Mouse (Mus musculus) testis, postnatal 14 days (tissue): Measurements from ENCODE around the gene Cct6b.
A peak's percentile ranks its signal among the peaks of the same experiment; 100 is the strongest.

Experiments used
- DNase-seq: peaks from one replicate; pipeline ENCODE4 v3.0.0; 2021; ENCODE audit warnings: low spot score

Gene Cct6b

DNA sequence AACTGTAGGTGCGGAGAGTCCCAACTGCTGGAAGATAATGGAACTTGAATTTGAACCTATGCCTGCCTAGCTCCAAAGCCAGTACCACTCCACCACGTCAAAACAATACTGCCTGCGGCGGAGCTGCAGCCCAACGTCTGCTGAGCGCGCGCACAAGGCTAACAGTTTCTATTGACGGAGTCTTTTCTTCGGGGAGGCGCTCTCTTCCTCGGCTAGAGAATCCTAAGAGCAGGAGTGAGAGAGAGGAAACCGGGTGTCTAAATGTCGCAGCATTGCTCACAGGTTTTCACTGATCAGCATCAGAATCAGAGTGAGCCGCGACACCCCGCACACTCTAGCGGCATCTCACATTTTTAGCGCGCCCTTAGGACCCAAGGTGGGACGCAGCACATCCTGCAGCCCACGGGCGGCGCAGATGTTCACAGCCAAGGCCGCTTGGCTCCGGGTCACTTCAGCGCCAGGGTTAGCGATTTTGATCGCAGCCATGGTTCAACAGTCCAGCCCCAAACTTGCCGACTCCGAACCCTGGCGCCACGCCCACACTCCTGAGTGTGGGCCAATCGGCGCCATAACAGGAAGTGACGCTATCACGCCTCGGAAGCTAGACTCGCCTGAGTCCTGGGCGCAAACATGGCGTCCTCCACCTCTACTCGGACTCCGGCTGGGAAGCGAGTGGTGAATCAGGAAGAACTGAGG is at the start of gene Cct6b, which contains the start of gene Zfp830:
Gene Cct6b (minus strand): TSS at position 580 of the 696 bp plus-strand sequence.
Gene Zfp830 (plus strand): TSS at position 604 of the 696 bp plus-strand sequence.
- peak; percentile 91 for DNase-seq

DNA sequence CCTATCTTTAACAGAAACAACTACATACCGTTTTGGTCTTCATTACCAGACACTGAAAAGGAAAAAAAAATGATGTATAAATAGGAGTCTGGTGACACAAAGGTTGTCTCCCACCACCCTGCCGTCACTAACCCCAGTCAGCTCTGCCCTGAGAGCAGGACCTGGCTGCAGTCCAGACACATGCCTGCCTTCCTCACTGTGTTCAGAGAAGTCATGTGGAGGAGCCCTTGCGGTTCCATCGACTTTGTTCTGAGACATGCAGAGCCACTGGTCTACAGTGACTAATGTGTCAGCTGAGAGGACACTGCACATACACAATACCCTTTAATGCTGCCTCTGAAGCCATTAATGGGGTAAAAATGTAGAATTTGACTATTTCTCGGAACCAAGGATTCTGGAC is 44.4 kb upstream of the Cct6b start:
- DNase-seq: no peak

DNA sequence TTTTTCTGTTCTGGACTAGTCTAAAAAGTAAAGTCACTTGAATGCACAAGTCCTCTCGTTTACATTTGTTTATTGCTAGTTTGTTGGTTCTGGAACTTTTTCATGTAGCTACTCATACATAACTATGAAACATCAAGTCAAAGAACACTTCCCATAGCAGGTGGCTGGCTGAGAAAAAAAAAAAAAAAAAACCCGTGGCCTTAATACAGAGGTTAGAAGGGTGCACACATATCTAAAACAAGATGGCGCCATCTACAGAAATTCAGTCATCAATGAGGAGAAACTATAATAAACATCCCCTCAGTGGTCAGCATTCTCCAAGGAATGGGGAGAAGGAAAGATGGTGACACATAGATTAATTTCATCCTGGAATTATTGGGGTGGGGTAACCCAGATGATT is 43.2 kb upstream of the Cct6b start:
- no peak for DNase-seq

DNA sequence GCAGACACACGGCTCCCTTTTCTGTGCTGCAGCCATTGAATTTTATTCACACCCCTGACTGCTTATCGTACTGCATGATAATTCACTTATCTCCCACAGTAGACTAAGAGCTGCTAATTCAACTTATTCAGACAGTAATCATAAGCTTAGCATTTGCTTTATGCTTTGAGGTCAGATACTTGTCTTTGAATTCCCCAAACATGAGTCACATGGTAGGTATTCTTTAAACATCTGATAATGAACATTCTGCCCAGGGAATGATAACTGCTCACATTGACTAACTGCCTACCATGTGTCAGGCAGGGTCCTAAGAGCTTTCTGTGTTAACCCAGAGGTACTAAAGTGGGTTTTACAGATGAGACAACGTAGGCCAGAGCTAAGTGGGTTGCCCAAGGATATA is 42.5 kb upstream of the Cct6b start:
- no peak for DNase-seq

DNA sequence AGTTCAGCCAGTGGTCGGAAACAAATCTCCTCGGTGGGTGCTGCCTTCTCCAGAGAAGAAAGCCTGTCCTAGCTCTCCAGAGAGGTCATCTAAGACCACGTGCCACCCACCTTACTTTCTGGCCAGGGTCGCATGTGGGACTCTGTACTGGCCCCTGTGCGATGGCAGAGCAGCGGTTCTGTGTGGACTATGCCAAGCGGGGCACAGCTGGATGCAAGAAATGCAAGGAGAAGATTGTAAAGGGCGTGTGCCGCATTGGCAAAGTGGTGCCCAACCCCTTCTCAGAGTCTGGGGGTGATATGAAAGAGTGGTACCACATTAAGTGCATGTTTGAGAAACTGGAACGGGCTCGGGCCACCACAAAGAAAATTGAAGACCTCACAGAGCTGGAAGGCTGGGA is 19.3 kb upstream of the Cct6b start:
- DNase-seq: no peak

DNA sequence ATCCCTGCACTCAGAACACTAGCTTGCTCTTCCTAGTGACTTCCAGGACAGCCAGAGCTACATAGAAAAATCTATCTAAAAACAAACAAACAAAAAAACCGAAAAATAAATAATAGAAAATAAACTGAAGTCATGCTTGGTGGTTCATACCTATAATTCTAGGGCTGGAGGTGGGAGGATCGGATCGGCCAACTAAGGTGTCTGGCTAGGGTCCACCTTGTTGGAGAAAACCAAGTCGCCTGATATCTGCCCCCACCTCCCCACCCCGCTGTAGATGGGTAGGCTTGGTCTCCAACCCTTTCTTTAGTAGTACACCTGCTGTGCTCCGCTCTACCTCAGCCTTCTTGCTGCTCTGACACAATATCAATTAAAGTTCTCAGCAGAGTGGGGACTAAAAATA is 18.1 kb upstream of the Cct6b start:
- no peak for DNase-seq

DNA sequence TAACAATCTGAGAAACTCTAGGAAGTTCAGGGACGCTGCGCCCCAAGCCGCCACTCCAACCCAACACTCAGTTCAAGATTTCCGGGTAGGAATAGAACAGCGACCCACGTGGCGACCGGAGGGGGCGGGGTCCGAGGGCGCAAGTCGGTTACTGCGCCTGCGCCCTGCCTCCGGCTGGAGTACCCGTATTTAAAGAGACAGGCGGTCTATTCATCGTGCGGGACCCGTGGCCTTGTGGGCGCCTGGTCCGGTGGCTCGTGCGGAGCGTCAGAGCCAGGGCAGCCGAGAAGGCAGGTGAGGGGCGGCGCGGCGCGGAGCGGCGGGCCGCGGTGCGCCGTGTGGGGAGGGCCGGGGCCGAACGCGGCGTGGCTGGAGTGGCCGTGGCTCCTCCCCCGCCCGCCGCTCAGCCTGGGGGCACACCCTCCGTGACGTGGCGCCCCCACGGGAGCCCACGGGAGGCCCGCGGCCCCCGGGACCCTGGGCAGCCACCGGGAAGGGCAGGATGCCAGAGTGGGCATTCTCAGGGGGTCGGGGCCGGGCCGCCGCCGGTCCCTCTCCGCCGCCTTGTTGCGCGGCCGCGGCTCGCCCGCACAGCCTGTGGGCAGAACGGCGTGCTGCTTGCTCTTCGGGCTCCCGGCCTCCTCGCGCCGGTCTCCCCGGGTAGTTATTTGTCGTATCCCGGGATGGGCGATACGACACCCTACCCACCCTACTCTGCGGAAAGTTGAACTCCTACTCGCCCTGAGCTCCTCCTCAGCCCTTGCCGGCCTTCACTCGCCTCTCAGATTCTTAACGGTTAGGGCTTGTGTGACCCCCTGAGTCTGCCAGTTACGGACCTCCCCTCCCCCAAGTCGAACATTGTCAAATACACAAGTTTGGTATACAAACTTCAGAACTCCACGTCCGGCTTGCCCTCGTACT is 17.1 kb upstream of the Cct6b start, which contains the start of gene Lig3:
Gene Lig3 (plus strand): TSS at position 126 of the 921 bp plus-strand sequence.
- DNase-seq: peak; percentile 94

GRCm38 (mm10) chr11:82780134-82780533 is 16.0 kb upstream of the Cct6b start:
- DNase-seq: no peak

DNA sequence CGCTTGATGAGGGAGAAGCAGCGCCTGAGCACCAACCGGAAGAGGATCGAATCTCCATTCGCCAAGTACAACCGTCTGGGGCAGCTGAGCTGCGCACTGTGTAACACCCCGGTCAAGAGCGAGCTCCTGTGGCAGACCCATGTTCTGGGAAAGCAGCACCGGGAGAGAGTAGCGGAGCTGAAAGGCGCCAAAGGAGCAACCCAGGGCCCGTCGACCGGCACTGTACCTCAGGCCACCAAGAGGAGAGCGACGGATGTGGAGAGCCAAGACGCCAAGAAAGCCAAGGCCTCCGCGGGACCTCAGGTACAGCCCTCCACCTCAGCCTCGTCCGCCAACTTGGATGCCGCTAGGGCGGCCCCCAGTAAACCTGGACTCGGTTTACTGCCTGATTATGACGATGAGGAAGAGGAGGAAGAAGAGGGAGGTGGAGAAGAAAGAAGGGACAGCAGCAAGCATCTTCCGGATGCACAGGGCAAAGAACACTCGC is 360 bp upstream of the Cct6b start:
- DNase-seq: no peak

GRCm38 (mm10) chr11:82763261-82763660 is 860 bp downstream of the Cct6b start:
- no peak for DNase-seq

DNA sequence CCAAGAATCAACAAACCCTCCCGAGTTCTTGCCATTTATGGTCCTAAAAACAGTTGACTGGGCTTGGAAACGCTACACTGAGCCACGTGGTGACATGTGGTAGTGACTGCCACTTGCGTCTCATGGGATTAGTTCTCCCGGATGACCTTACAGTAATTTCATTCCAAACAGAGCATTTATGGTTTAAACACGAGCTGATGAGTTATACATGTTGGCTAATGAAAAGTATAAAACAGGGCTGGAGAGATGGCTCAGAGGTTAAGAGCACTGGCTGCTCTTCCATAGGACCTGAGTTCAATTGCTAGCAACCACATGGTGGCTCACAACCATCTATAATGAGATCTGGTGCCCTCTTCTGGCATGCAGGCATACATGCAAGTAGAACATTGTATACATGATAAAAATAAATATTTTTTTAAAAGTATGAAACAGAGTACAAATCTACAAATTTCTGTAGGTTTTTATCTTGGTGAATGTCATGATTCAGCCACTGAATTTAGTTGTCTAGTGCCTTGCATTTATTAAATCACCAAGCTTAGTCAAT is 1.8 kb downstream of the Cct6b start:
- no peak for DNase-seq

DNA sequence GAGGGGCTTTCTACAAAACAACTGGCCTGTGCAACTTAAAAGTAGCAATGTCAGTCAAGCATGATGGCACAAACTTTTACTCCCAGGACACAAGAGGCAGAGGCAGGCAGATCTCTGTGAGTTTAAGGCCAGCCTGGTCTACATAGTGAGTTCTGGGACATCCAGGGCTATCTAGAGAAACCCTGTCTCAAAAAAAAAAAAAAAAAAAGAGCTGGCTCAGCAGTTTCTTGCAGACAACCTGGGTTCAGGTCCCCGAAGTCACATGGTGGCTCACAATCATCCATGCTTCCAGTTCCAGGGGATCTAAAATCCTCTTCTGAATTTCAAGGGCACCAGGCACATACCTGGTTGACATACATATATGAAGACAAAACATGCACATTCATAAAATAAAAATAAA is 8.2 kb downstream of the Cct6b start:
- no peak for DNase-seq

GRCm38 (mm10) chr11:82752349-82753115 is 11.6 kb downstream of the Cct6b start:
- DNase-seq: no peak

- DNase-seq: no peak
Measured at GRCm38 (mm10) chr11:82746857-82747366, 17.2 kb downstream of the Cct6b start.

DNA sequence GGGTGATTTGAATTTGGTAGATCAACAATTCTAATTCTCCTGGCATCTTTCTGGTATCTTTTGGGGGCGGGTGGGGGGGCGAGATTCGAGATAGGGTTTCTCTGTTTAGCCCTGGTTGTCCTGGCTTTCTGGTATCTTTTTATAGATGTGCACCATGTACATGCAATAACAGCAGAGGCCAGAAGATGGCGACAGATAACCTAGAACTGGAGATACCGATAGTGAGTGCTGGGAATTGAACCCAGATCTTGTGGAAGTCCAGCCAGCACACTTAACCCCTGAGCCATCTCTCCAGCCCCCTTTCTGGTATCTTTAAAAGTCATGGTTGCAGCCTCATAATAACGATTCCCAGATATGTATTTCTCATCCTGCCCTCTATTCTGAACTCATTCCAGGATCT is 18.0 kb downstream of the Cct6b start:
- DNase-seq: no peak

- DNase-seq: no peak
Measured at GRCm38 (mm10) chr11:82739006-82739405, 25.1 kb downstream of the Cct6b start.

DNA sequence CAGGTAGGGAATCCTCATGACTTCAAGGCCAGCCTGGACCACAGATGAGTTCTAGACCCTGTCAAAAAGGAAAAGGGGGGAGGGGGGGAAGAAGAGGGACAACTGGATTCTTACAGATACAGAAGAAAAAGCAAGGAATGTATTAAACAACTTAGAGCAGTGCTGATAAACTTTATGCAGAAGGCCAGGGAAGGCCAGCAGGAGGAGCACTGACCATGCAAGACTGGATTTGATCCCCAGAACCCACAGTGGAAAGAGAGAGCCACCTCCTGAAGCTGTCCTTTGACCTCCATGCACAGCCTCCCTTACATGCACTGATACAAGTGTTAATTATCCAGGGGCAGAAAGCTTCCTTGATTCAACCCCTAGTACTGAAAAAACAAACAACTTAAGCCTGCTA is 29.9 kb downstream of the Cct6b start:
- no peak for DNase-seq

DNA sequence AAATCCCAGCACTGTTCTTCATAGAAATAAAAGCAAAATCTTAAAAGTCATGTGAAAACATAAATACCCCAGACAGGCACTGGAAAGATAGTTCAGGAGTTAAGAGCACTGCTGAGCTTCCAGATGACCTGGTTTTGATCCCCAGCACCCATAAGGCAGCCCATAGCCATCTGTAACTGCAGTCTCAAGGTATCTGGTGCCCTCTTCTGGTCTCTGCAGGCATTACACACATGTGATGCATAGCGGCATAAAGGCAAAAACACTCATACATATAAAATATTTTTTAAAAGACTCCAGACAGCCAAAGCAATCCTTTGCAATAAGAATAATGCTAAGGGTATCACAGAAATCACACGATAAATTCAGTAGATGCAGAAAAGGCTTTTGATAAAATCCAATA is 37.3 kb downstream of the Cct6b start:
- DNase-seq: no peak

DNA sequence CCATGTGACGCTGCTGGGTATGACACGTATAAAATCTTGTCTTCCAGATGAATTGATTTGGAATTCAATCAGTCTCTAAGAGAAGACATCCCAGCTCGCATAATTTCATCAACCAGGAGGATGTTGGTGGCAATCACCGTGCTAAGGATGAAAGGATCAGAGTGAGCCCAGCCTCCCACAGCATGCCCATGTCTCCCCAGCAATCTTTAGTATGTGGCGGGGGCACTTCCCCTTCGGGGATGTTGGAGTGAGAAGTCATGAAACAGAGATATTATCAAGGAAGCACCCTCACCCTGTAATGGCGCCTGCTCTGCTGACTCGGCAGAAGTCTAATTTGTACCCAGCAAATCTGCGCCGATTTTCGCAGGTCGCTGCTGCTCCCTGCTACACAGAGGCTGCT is 44.8 kb downstream of the Cct6b start:
- DNase-seq: no peak

- DNase-seq: no peak
Measured at GRCm38 (mm10) chr11:82712681-82713080, 51.4 kb downstream of the Cct6b start.

DNA sequence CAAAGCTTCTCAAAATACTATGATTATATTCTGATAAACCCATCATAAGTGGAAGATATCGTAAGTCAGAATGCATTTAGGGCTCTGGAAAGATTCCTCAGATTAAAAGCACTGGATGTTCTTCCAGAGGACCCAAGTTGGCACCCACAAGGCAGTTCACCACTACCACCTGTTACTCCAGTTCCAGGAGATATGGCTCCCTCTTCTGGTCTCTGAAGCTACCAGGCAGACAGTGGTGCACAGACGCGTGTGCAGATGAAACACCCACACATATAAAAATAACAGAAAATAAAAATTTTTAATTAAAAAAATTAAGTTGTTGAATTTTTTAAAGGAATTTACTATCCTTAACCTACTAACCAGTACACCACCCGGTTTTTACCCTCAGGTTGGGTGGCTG is 55.2 kb downstream of the Cct6b start:
- DNase-seq: no peak

DNA sequence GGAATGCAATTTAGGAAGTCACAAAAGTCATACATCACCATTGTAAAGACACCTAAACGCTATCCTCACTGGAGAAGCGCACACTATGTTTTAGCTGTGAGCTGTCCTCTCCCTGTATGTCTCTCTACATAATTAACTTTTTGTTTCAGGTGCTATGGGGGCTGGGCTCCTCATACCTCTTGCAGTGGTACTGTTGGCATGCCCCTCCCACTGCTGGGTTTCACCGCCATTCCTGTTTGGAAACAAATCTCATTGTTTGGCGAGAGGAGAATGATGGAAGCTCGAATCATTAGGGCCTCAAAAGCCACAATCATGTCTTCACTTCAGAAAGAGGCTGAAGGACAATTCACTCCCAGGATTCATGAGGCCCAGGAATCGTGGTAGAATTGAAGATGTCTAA is 59.0 kb downstream of the Cct6b start:
- no peak for DNase-seq
